Mouse (Mus musculus) hindbrain, embryonic 11.5 days (tissue): Measurements from ENCODE around the gene Ccdc32. TPM values are rescaled to one million over a fixed set of nuclear protein-coding genes. Genes with fewer than 3 reads are reported as not detected.

ENCODE experiments used
- ATAC-seq: fragments of 200-750 bp; cut with Nextera tagmentation; 2 replicates; pipeline ENCODE4 v1.8.0; 2017; ENCODE audit warnings: mild to moderate bottlenecking, moderate TSS enrichment, moderate library complexity; ENCODE audit not compliant: low FRiP score
- DNase-seq: peaks from one replicate; pipeline ENCODE4 v3.0.0-alpha.2; 2015; ENCODE audit warnings: low spot score
- H3K27ac ChIP-seq: fragments of 300-500 bp; sonication (generic); 2 replicates; pipeline ENCODE4 v1.5.1; 2014; ENCODE audit warnings: mild to moderate bottlenecking, low read depth, low read length
- H3K27me3 ChIP-seq: fragments of 300-500 bp; sonication (generic); 2 replicates; pipeline ENCODE4 v1.6.1; 2014; ENCODE audit warnings: mild to moderate bottlenecking, low read length, moderate library complexity, mixed read lengths; ENCODE audit not compliant: control insufficient read depth, insufficient read depth
- H3K36me3 ChIP-seq: fragments of 300-500 bp; sonication (generic); 2 replicates; pipeline ENCODE4 v1.6.1; 2014; ENCODE audit warnings: mild to moderate bottlenecking, low read length, moderate library complexity, mixed read lengths; ENCODE audit not compliant: control insufficient read depth, insufficient read depth
- H3K4me1 ChIP-seq: fragments of 300-500 bp; sonication (generic); replicated peaks from 2 replicates; pipeline ENCODE4 v1.6.1; 2014; ENCODE audit warnings: low read length, mixed read lengths; ENCODE audit not compliant: control insufficient read depth, insufficient read depth
- H3K4me2 ChIP-seq: fragments of 300-500 bp; sonication (generic); replicated peaks from 2 replicates; pipeline ENCODE4 v1.6.1; 2014; ENCODE audit warnings: mild to moderate bottlenecking, low read depth, low read length
- H3K4me3 ChIP-seq: fragments of 300-500 bp; sonication (generic); 2 replicates; pipeline ENCODE4 v1.5.1; 2014; ENCODE audit warnings: low read depth, low read length
- H3K9ac ChIP-seq: fragments of 300-500 bp; sonication (generic); 2 replicates; pipeline ENCODE4 v1.6.1; 2014; ENCODE audit warnings: low read depth, low read length
- H3K9me3 ChIP-seq: fragments of 300-500 bp; sonication (generic); 2 replicates; pipeline ENCODE4 v1.6.1; 2016; ENCODE audit warnings: low read length; ENCODE audit not compliant: control insufficient read depth
- WGBS: fragments of 180-500 bp; shearing (Covaris S2); extraction: QIAGEN DNeasy Blood & Tissue Kit; methylation state at CpG from one replicate; pipeline ENCODE4 v1.1.7; 2014; 5-methylcytosine and 5-hydroxymethylcytosine counted together
- polyA plus RNA-seq: library from polyadenylated mRNA; unstranded; fragments of >200 nt; fragmentation: Nextera tagmentation; extraction: Ambion mirVana; gene quantifications from 2 replicates; pipeline ENCODE4 v1.2.1, GENCODE M21; 2014

Ccdc32 gene
- polyA plus RNA-seq, 1 experiment from 2014 or later, result 23.3 TPM

GRCm38 (mm10) chr2:119035397-119035745, 6.2 kb upstream of the Ccdc32 start:
- Histone ChIP-seq H3K4me2 (peak overlapping the region; percentile 69), H3K36me3 (peaks cover 2% of the 10 kb centered on the region; the same call in 1 of the 2 replicates), H3K4me3 (peak overlapping the region; percentile 92), H3K9ac (peak overlapping the region; percentile 94), H3K27me3 (no peaks in the 10 kb centered on the region), H3K27ac (no peak overlapping the region; the same call in 1 of the 2 replicates), H3K4me1 (no peaks in the 10 kb centered on the region), H3K9me3 (no peaks in the 10 kb centered on the region)
- 11% methylated on average over 7 of the region's 7 CpGs for WGBS
- DNase-seq (no peak), ATAC-seq (no peak)

- H3K4me2 ChIP-seq, result peak within 1 kb of the TSS; percentile 69
- no peaks in the 10 kb centered on the region for H3K27me3 ChIP-seq
- ATAC-seq (peak; percentile 97), DNase-seq (peak; percentile 96)
- peaks cover 2% of the 10 kb centered on the region; the same call in 1 of the 2 replicates for H3K36me3 ChIP-seq
- peak within 1 kb of the TSS; percentile 93 for H3K27ac ChIP-seq
- under 1% methylated on average over 49 of the region's 49 CpGs for WGBS
- H3K4me1 ChIP-seq, result no peaks in the 10 kb centered on the region
- no peaks in the 10 kb centered on the region for H3K9me3 ChIP-seq
- peak within 1 kb of the TSS; percentile 92 for H3K4me3 ChIP-seq
- peak within 1 kb of the TSS; percentile 94 for H3K9ac ChIP-seq
These were observed 5.6 kb upstream of the Ccdc32 start, which contains the start of gene Rpusd2 for GRCm38 (mm10) chr2:119034656-119035396. TSS of gene Rpusd2 (plus strand) at chr2:119034790.

- Histone ChIP-seq H3K27ac (no peak overlapping the region), H3K4me2 (no peak overlapping the region), H3K9ac (no peak overlapping the region), H3K4me3 (no peak overlapping the region), H3K9me3 (no peaks in the 10 kb centered on the region), H3K27me3 (no peaks in the 10 kb centered on the region), H3K4me1 (no peaks in the 10 kb centered on the region), H3K36me3 (no peaks in the 10 kb centered on the region)
- DNase-seq (no peak), ATAC-seq (no peak)
- 73% methylated on average over 4 of the region's 4 CpGs for whole genome bisulfite sequencing
These were observed 3.0 kb upstream of the Ccdc32 start for GRCm38 (mm10) chr2:119032191-119032590.

- Histone ChIP-seq H3K4me1 (no peaks in the 10 kb centered on the region), H3K4me3 (no peak overlapping the region), H3K9ac (no peak overlapping the region), H3K9me3 (no peaks in the 10 kb centered on the region), H3K27ac (no peak overlapping the region), H3K36me3 (0 out of 2 replicates have a peak, but pooled peaks cover 2% of the 10 kb centered on the region), H3K4me2 (no peak overlapping the region), H3K27me3 (no peaks in the 10 kb centered on the region)
- no peak for DNase-seq
- ATAC-seq, result no peak
- WGBS, result 91% methylated on average over 4 of the region's 4 CpGs
These were observed 2.2 kb downstream of the Ccdc32 start for GRCm38 (mm10) chr2:119026951-119027350.

GRCm38 (mm10) chr2:119025239-119025616, 4.0 kb downstream of the Ccdc32 start:
- H3K4me1 ChIP-seq, result no peaks in the 10 kb centered on the region
- 73% methylated on average over 4 of the region's 4 CpGs for WGBS
- no peak overlapping the region for H3K9ac ChIP-seq
- H3K36me3 ChIP-seq, result 0 out of 2 replicates have a peak, but pooled peaks cover 2% of the 10 kb centered on the region
- no peaks in the 10 kb centered on the region for H3K9me3 ChIP-seq
- no peak overlapping the region for H3K4me2 ChIP-seq
- H3K27me3 ChIP-seq, result no peaks in the 10 kb centered on the region
- no peak overlapping the region for H3K4me3 ChIP-seq
- no peak overlapping the region for H3K27ac ChIP-seq
- DNase-seq (no peak), ATAC-seq (no peak)

GRCm38 (mm10) chr2:119024536-119025238, 4.5 kb downstream of the Ccdc32 start:
- Histone ChIP-seq H3K9me3 (no peaks in the 10 kb centered on the region), H3K4me1 (no peaks in the 10 kb centered on the region), H3K4me2 (no peak overlapping the region), H3K9ac (no peak overlapping the region), H3K27me3 (no peaks in the 10 kb centered on the region), H3K27ac (no peak overlapping the region), H3K4me3 (no peak overlapping the region), H3K36me3 (0 out of 2 replicates have a peak, but pooled peaks cover 2% of the 10 kb centered on the region)
- ATAC-seq (no peak), DNase-seq (no peak)
- 74% methylated on average over 9 of the region's 9 CpGs for WGBS

GRCm38 (mm10) chr2:119023154-119023660, 6.0 kb downstream of the Ccdc32 start:
- no peaks in the 10 kb centered on the region for H3K27me3 ChIP-seq
- no peak overlapping the region for H3K4me3 ChIP-seq
- no peak overlapping the region for H3K9ac ChIP-seq
- H3K27ac ChIP-seq, result no peak overlapping the region
- no peak for DNase-seq
- 92% methylated on average over 6 of the region's 6 CpGs for WGBS
- H3K4me2 ChIP-seq, result no peak overlapping the region
- no peaks in the 10 kb centered on the region for H3K4me1 ChIP-seq
- H3K9me3 ChIP-seq, result no peaks in the 10 kb centered on the region
- H3K36me3 ChIP-seq, result 0 out of 2 replicates have a peak, but pooled peaks cover 2% of the 10 kb centered on the region
- ATAC-seq, result no peak

- ATAC-seq (no peak), DNase-seq (no peak)
- H3K27ac ChIP-seq, result no peak overlapping the region
- H3K4me3 ChIP-seq, result no peak overlapping the region
- 0 out of 2 replicates have a peak, but pooled peaks cover 2% of the 10 kb centered on the region for H3K36me3 ChIP-seq
- no peak overlapping the region for H3K9ac ChIP-seq
- H3K4me2 ChIP-seq, result no peak overlapping the region
- no peaks in the 10 kb centered on the region for H3K9me3 ChIP-seq
- WGBS, result 67% methylated on average over 4 of the region's 4 CpGs
- no peaks in the 10 kb centered on the region for H3K4me1 ChIP-seq
- H3K27me3 ChIP-seq, result no peaks in the 10 kb centered on the region
These were observed 9.7 kb downstream of the Ccdc32 start for GRCm38 (mm10) chr2:119019538-119019937.
